Mouse (Mus musculus): ENCODE measurements around the gene Slc39a1. TPM values are rescaled to one million over a fixed set of nuclear protein-coding genes. Genes with fewer than 3 reads are reported as not detected.
A peak's percentile ranks its signal among the peaks of the same experiment; 100 is the strongest.

Slc39a1 gene
- 108 and 114 TPM in 2 replicates for polyA plus RNA-seq (2015; fragmentation: Nextera tagmentation; extraction: Ambion mirVana)

- no peaks in the 10 kb centered on the region for H3K27me3 ChIP-seq (ENCODE audit: insufficient read depth, low read length)
- H3K4me3 ChIP-seq (ENCODE audit: low read length) = peak within 1 kb of the TSS; percentile 90
- H3K4me2 ChIP-seq (replicated peaks; ENCODE audit: low read depth, low read length) = peak within 1 kb of the TSS; percentile 96
- H3K27ac ChIP-seq (ENCODE audit: low read length) = peak within 1 kb of the TSS; percentile 97
- no peaks in the 10 kb centered on the region for H3K9me3 ChIP-seq (ENCODE audit: low read length)
- ATAC-seq (ENCODE audit: low FRiP score, low TSS enrichment) = peak; percentile 96
- under 1% methylated on average over 36 of the region's 44 CpGs for WGBS
- peaks cover 26% of the 10 kb centered on the region for H3K4me1 ChIP-seq (ENCODE audit: insufficient read depth, low read length)
- peaks cover 20% of the 10 kb centered on the region for H3K36me3 ChIP-seq (ENCODE audit: insufficient read depth, low read length)
- H3K9ac ChIP-seq (replicated peaks; ENCODE audit: low read length) = peak within 1 kb of the TSS; percentile 82
Observed at GRCm38 (mm10) chr3:90247960-90248745, at the start of gene Slc39a1. TSS of gene Slc39a1 (plus strand) at chr3:90248172.

- peaks cover 9% of the 10 kb centered on the region; the same call in 1 of the 2 replicates for H3K36me3 ChIP-seq (ENCODE audit: insufficient read depth, low read length)
- ATAC-seq (ENCODE audit: low FRiP score, low TSS enrichment) = peak; percentile 68
- H3K27ac ChIP-seq (ENCODE audit: low read length) = no peak overlapping the region
Observed at GRCm38 (mm10) chr3:90202884-90203283, 45.1 kb upstream of the Slc39a1 start.

GRCm38 (mm10) chr3:90203619-90204018, 44.4 kb upstream of the Slc39a1 start:
- Histone ChIP-seq H3K9me3 (ENCODE audit: low read length) (no peaks in the 10 kb centered on the region), H3K4me3 (ENCODE audit: low read length) (no peak overlapping the region), H3K36me3 (ENCODE audit: insufficient read depth, low read length) (peaks cover 16% of the 10 kb centered on the region), H3K4me2 (replicated peaks; ENCODE audit: low read depth, low read length) (no peak overlapping the region), H3K27me3 (ENCODE audit: insufficient read depth, low read length) (no peaks in the 10 kb centered on the region), H3K27ac (ENCODE audit: low read length) (no peak overlapping the region), H3K4me1 (ENCODE audit: insufficient read depth, low read length) (0 out of 2 replicates have a peak, but pooled peaks cover 2% of the 10 kb centered on the region), H3K9ac (replicated peaks; ENCODE audit: low read length) (no peak overlapping the region)
- no peak for ATAC-seq (ENCODE audit: low FRiP score, low TSS enrichment)
- 63% methylated on average over 5 of the region's 5 CpGs for WGBS

More at GRCm38 (mm10) chr3:90202884-90203283, 45.1 kb upstream of the Slc39a1 start:
- H3K4me2 ChIP-seq (replicated peaks; ENCODE audit: low read depth, low read length) = no peak overlapping the region
- no peak overlapping the region for H3K9ac ChIP-seq (replicated peaks; ENCODE audit: low read length)
- 50% methylated on average over 1 of the region's 1 CpGs for WGBS
- no peak overlapping the region for H3K4me3 ChIP-seq (ENCODE audit: low read length)
- H3K9me3 ChIP-seq (ENCODE audit: low read length) = no peaks in the 10 kb centered on the region
- H3K4me1 ChIP-seq (ENCODE audit: insufficient read depth, low read length) = 0 out of 2 replicates have a peak, but pooled peaks cover 2% of the 10 kb centered on the region
- no peaks in the 10 kb centered on the region for H3K27me3 ChIP-seq (ENCODE audit: insufficient read depth, low read length)

- 0 out of 2 replicates have a peak, but pooled peaks cover 2% of the 10 kb centered on the region for H3K4me1 ChIP-seq (ENCODE audit: insufficient read depth, low read length)
- 93% methylated on average over 2 of the region's 2 CpGs for WGBS
- H3K9me3 ChIP-seq (ENCODE audit: low read length) = no peaks in the 10 kb centered on the region
- no peak overlapping the region for H3K9ac ChIP-seq (replicated peaks; ENCODE audit: low read length)
- H3K4me2 ChIP-seq (replicated peaks; ENCODE audit: low read depth, low read length) = no peak overlapping the region
- no peak for ATAC-seq (ENCODE audit: low FRiP score, low TSS enrichment)
- H3K27me3 ChIP-seq (ENCODE audit: insufficient read depth, low read length) = no peaks in the 10 kb centered on the region
- H3K4me3 ChIP-seq (ENCODE audit: low read length) = no peak overlapping the region
- H3K27ac ChIP-seq (ENCODE audit: low read length) = no peak overlapping the region
- H3K36me3 ChIP-seq (ENCODE audit: insufficient read depth, low read length) = peaks cover 26% of the 10 kb centered on the region
Observed at GRCm38 (mm10) chr3:90204582-90204981, 43.4 kb upstream of the Slc39a1 start.

GRCm38 (mm10) chr3:90208662-90209061, 39.3 kb upstream of the Slc39a1 start:
- Histone ChIP-seq H3K27me3 (ENCODE audit: insufficient read depth, low read length) (no peaks in the 10 kb centered on the region), H3K4me1 (ENCODE audit: insufficient read depth, low read length) (peaks cover 18% of the 10 kb centered on the region), H3K4me3 (ENCODE audit: low read length) (no peak overlapping the region), H3K27ac (ENCODE audit: low read length) (no peak overlapping the region), H3K36me3 (ENCODE audit: insufficient read depth, low read length) (peaks cover 56% of the 10 kb centered on the region), H3K9ac (replicated peaks; ENCODE audit: low read length) (no peak overlapping the region), H3K9me3 (ENCODE audit: low read length) (no peaks in the 10 kb centered on the region), H3K4me2 (replicated peaks; ENCODE audit: low read depth, low read length) (no peak overlapping the region)
- ATAC-seq (ENCODE audit: low FRiP score, low TSS enrichment) = no peak
- 85% methylated on average over 2 of the region's 2 CpGs for WGBS

- H3K27ac ChIP-seq (ENCODE audit: low read length) = no peak overlapping the region
- no peak for ATAC-seq (ENCODE audit: low FRiP score, low TSS enrichment)
- H3K4me3 ChIP-seq (ENCODE audit: low read length) = no peak overlapping the region
- peaks cover 56% of the 10 kb centered on the region for H3K36me3 ChIP-seq (ENCODE audit: insufficient read depth, low read length)
- WGBS = 93% methylated on average over 5 of the region's 5 CpGs
- H3K4me2 ChIP-seq (replicated peaks; ENCODE audit: low read depth, low read length) = no peak overlapping the region
- H3K27me3 ChIP-seq (ENCODE audit: insufficient read depth, low read length) = no peaks in the 10 kb centered on the region
- no peaks in the 10 kb centered on the region for H3K9me3 ChIP-seq (ENCODE audit: low read length)
- H3K9ac ChIP-seq (replicated peaks; ENCODE audit: low read length) = no peak overlapping the region
- H3K4me1 ChIP-seq (ENCODE audit: insufficient read depth, low read length) = peaks cover 24% of the 10 kb centered on the region
Observed at GRCm38 (mm10) chr3:90209908-90210566, 37.9 kb upstream of the Slc39a1 start.

- Histone ChIP-seq H3K36me3 (ENCODE audit: insufficient read depth, low read length) (peaks cover 56% of the 10 kb centered on the region), H3K9ac (replicated peaks; ENCODE audit: low read length) (peak overlapping the region; percentile 91)
- no peak for ATAC-seq (ENCODE audit: low FRiP score, low TSS enrichment)
Observed at GRCm38 (mm10) chr3:90211475-90212398, 36.2 kb upstream of the Slc39a1 start.

GRCm38 (mm10) chr3:90212723-90213122, 35.2 kb upstream of the Slc39a1 start:
- peak overlapping the region; percentile 91; the same call in 1 of the 2 replicates for H3K27ac ChIP-seq (ENCODE audit: low read length)
- peak overlapping the region; percentile 99 for H3K4me2 ChIP-seq (replicated peaks; ENCODE audit: low read depth, low read length)
- H3K4me1 ChIP-seq (ENCODE audit: insufficient read depth, low read length) = peaks cover 24% of the 10 kb centered on the region
- ATAC-seq (ENCODE audit: low FRiP score, low TSS enrichment) = no peak
- peak overlapping the region; percentile 91 for H3K9ac ChIP-seq (replicated peaks; ENCODE audit: low read length)
- H3K9me3 ChIP-seq (ENCODE audit: low read length) = no peaks in the 10 kb centered on the region
- H3K36me3 ChIP-seq (ENCODE audit: insufficient read depth, low read length) = peaks cover 49% of the 10 kb centered on the region
- no peaks in the 10 kb centered on the region for H3K27me3 ChIP-seq (ENCODE audit: insufficient read depth, low read length)
- peak overlapping the region; percentile 90 for H3K4me3 ChIP-seq (ENCODE audit: low read length)
- WGBS = 8% methylated on average over 5 of the region's 5 CpGs

More at GRCm38 (mm10) chr3:90211475-90212398, 36.2 kb upstream of the Slc39a1 start:
- Histone ChIP-seq H3K27me3 (ENCODE audit: insufficient read depth, low read length) (no peaks in the 10 kb centered on the region), H3K4me2 (replicated peaks; ENCODE audit: low read depth, low read length) (peak overlapping the region; percentile 99), H3K9me3 (ENCODE audit: low read length) (no peaks in the 10 kb centered on the region), H3K4me1 (ENCODE audit: insufficient read depth, low read length) (peaks cover 24% of the 10 kb centered on the region), H3K4me3 (ENCODE audit: low read length) (peak overlapping the region; percentile 90), H3K27ac (ENCODE audit: low read length) (0 out of 2 replicates have a peak overlapping the region, but pooled peaks have one; percentile 5)
- 72% methylated on average over 13 of the region's 13 CpGs for WGBS

GRCm38 (mm10) chr3:90213377-90213866, 34.5 kb upstream of the Slc39a1 start, which contains the start of the genes Rps27 and Rab13:
TSS of gene Rps27 (minus strand) at chr3:90213651.
TSS of gene Rab13 (plus strand) at chr3:90213695.
- Histone ChIP-seq H3K27ac (ENCODE audit: low read length) (peak within 1 kb of the TSS; percentile 91), H3K36me3 (ENCODE audit: insufficient read depth, low read length) (peaks cover 42% of the 10 kb centered on the region), H3K27me3 (ENCODE audit: insufficient read depth, low read length) (no peaks in the 10 kb centered on the region), H3K9ac (replicated peaks; ENCODE audit: low read length) (peak within 1 kb of the TSS; percentile 91), H3K4me2 (replicated peaks; ENCODE audit: low read depth, low read length) (peak within 1 kb of the TSS; percentile 99), H3K4me3 (ENCODE audit: low read length) (peak within 1 kb of the TSS; percentile 90), H3K9me3 (ENCODE audit: low read length) (no peaks in the 10 kb centered on the region), H3K4me1 (ENCODE audit: insufficient read depth, low read length) (peaks cover 24% of the 10 kb centered on the region)
- under 1% methylated on average over 42 of the region's 42 CpGs for WGBS
- ATAC-seq (ENCODE audit: low FRiP score, low TSS enrichment) = peak; percentile 95
